Mouse (Mus musculus): ENCODE results near the gene Lekr1.

Gene Lekr1

DNA sequence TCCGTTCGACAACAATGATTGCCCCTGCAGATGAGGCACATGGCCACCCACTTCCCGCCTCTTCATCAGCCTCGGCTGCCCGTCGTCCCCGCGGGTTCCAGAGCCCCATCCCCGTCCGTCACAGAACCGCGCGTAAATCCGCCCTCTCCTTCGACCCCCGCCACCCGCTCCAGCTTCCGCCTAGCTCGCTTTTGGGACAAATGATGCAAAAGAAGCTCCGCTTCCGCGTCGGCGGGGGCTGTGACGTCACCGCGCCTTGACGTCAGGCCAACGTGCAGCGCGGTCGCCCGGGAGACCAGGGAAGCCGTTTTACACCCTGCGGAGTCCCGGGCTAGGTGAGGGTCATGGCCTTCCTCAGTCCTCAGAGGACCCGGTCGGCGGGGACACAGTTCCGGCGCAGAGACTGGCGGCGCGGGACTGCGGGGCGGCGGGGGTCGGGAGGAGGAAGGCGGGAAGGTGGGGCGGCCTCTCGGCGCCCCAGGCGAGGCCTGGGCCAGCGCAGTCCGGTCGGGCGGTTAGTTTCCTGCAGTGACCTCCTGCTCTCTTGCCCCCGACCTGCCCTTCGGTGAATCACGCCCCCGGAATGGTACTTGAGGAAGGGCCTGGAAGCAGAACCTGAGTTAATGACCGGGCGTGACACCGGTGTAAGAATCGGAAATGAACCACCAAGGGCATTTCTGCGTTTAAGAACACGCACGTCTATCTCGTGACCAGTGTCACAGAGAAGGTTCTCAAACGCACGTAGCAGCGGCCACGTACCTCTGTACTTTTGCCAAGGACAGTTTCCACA, at the start of gene Lekr1:
TSS of gene Lekr1 (plus strand) at position 252 of the 790 bp plus-strand sequence.
- in situ Hi-C loops (cut with MboI; ENCODE audit: low pct_unique_long_range_greater_than_20kb in 1 of 2, low sequenced_read_pairs in 2 of 2, unreplicated experiment in 1 of 2), result no loop called here

DNA sequence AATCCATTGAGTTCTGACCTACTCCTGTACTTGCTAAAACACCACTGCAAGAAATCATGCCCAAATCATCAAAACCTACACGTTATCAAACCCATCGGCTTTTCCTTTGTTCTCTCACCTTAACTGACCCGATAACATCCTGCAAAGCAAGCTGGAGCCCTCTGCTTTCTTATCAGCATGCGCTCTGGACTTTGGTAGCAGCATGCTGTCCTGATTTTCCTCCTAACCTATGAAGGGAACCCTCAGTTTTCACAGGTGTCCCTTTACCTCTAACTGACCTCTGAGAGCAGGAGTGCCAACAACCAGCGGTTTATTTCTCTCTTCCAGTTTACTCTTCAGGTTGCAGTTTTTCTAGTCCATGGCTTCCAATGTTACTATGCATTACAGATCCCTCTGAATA, 48.5 kb upstream of the Lekr1 start:
- in situ Hi-C loops (cut with MboI; ENCODE audit: low pct_unique_long_range_greater_than_20kb in 1 of 2, low sequenced_read_pairs in 2 of 2, unreplicated experiment in 1 of 2), result no loop called here

DNA sequence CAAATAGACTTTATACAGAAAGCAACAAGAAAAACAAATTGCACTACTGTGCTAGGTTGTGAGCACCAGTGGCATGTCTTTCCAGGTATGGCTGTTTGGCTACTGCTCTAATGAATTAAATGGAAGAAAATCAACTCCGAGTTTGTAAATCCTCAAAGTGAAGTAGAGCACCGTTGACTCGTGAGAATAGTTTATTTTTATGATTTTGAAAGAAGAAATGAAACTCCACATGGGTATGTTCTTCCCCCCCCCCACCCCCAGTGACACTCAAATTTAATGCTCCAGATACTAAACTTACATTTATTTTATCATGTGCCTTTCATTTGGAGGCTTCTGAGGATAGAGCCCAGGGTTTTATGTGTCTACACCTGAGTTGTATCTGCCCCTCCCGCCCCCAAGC, 46.7 kb upstream of the Lekr1 start:
- in situ Hi-C loops (cut with MboI; ENCODE audit: low pct_unique_long_range_greater_than_20kb in 1 of 2, low sequenced_read_pairs in 2 of 2, unreplicated experiment in 1 of 2), result no loop called here

DNA sequence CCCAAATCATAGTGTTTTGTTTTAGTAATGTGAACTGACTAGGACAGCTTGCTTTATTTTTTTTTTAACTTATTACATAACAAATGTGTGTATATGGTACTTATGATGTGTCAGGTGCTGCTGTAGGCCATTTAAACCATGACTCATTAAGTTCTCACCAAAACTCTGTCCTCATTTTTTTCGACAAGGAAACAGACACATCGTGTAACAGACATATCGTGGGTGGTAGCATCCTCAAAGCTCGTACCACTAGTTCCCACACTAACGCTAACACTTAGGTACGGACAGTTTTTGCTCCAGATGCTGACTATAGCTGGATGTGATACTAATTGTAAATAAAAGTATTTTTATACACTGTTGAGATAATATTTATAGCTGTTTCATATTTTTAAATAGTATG, 43.0 kb upstream of the Lekr1 start:
- in situ Hi-C loops (cut with MboI; ENCODE audit: low pct_unique_long_range_greater_than_20kb in 1 of 2, low sequenced_read_pairs in 2 of 2, unreplicated experiment in 1 of 2), result no loop called here

DNA sequence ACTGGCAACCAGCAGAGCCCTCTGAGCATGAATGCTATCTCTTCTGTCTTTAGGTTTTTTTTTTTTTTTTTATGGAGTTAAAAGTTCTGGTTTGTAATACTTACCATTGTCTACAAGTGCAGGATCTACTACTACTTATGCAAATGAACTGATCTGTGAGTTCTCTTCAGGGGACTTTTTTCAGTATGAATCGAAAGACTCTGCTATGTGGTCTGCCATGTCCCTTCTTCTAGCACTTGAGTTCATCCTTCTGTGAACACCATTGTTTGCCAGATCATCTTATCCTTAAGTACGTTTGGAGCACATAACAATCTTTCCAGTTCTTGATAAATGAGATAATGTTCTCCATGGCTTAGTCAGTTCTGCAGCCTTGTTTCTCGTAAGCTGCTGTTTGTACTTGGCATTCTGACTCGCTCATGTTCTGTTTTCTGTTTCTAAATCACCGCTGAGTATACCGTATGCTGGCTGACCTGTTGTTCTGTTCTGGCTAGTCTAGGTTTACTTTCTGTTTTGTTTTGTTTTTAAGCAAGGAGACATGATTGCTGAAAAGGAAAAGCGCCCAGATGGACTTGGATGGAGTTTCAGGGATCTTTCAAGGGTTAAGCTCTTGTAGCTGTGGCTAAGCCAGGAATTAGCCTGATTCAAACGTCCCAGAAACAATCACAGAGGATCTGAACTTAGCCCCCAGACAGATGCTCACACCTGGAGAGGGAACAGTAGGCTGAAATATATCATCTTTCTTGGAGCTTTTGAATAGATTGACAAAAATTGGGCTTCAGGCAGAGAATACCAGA, 40.3 kb upstream of the Lekr1 start:
- in situ Hi-C loops (cut with MboI; ENCODE audit: low pct_unique_long_range_greater_than_20kb in 1 of 2, low sequenced_read_pairs in 2 of 2, unreplicated experiment in 1 of 2), result no loop called here

DNA sequence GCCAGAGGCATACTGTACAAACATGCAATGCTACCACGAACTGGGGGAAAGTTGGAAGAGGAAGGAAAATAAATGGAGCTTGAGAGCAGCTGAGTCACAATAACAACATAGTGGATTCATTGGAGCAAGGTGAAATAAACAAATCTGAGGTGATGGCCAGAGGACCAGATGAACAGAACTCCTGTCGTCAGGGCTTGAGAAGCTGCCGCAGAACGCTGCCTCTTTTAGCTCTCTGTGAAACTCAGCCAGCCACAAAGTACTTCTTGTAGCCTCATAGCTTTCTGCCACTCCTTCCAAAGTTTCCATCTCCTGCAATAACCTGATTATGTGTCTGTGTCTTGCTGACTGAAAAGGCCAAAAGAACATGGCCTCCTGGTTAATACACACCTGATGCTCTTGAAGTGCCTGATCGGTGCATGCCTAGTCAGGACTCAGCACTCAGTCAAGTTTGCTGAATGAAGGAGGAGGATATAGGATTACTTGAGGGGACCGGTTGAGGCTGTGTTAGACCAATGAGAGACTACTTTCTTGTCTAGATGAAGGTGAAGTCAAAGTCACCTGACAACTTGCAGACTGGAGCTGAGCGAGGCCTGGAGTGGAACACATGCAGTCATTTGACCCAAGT, 39.6 kb upstream of the Lekr1 start:
- in situ Hi-C loops (cut with MboI; ENCODE audit: low pct_unique_long_range_greater_than_20kb in 1 of 2, low sequenced_read_pairs in 2 of 2, unreplicated experiment in 1 of 2), result no loop called here

DNA sequence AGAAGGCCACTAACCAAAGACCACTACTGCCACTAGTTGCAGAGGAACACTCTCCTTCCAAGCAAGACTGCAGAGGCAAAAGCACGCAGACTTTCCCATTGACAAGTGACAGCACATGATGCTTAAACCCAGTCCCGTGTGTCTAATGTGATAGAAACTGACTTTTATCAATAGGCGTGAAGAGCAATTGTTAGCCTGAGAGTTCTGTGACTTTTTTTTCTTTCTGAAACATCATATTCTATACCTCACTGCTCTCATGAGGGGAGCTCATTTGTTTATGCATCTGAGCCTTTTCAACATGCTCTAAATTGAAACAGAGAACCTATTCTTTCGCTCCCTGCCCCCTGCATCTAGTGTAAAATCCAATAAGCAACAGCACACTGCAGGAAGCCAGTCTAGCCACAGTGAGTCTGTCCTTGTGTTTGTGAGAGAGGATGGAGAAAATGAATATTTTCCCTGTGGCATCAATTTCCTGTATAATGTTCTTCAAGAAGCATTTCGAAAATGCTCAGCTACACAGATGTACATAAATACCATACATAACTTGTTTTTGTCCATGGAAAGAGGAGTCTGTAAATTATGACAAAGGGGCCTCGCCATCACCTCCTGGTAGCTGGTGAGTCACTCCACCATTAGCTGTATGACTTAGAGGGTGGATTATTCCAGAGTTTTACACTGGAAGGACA, 38.9 kb upstream of the Lekr1 start:
- in situ Hi-C loops (cut with MboI; ENCODE audit: low pct_unique_long_range_greater_than_20kb in 1 of 2, low sequenced_read_pairs in 2 of 2, unreplicated experiment in 1 of 2), result no loop called here

DNA sequence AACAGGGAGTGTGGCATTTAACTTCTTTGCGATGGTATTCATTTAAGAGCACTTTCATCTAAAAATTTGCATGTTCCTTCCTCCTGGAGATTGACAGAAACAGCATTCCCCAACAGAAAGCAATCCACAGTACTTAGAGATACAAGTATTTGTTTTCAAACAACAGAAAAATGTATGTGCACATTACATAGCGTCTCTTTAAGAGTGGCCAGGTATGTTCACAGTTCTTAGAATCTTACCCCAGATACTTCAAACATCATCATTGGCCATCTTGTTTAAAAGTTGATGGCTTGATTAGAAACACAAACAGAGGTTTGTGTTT, 38.4 kb upstream of the Lekr1 start:
- in situ Hi-C loops (cut with MboI; ENCODE audit: low pct_unique_long_range_greater_than_20kb in 1 of 2, low sequenced_read_pairs in 2 of 2, unreplicated experiment in 1 of 2), result no loop called here

DNA sequence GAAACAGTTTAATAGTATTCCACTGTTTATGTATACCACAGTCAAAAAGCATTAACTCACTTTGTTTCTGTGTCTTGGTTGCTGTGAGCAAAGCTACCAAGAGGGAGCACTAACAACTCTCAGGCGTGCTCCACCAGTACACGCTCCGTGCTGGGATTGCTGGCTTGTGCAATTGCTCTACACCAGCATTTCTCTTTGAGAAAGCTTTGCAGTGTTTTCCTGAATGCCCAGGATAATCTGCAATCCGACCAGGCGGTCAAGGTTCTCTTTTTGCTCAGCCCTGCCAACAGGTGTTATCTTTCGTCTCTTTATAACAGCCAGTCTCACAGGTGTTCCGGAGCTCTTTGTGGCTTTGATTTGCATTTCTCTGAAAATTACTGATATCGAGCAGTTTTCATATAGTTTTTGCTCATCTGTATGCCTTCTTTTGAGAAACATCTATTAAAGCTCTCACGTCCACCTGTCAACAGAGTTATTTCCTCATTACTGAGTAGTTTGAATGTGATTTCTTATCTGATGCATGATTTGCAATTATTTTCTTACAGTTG, 36.4 kb upstream of the Lekr1 start:
- in situ Hi-C loops (cut with MboI; ENCODE audit: low pct_unique_long_range_greater_than_20kb in 1 of 2, low sequenced_read_pairs in 2 of 2, unreplicated experiment in 1 of 2), result no loop called here

DNA sequence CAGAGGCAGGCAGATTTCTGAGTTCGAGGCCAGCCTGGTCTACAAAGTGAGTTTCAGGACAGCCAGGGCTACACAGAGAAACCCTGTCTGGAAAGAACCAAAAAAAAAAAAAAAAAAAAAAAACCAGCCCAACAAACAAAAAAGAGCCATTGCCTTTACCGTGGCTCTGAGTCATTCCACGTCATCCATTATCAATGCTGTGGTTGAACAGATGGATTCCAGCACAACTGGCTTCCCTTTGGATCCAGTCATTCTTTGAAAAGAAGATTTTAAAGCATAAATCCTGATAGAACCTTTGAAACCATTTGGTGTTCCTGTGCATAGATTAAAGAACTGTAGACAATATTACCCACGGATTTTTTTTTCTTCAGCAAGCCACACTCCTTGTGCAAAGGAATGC, 32.4 kb upstream of the Lekr1 start:
- in situ Hi-C loops (cut with MboI; ENCODE audit: low pct_unique_long_range_greater_than_20kb in 1 of 2, low sequenced_read_pairs in 2 of 2, unreplicated experiment in 1 of 2), result no loop called here

DNA sequence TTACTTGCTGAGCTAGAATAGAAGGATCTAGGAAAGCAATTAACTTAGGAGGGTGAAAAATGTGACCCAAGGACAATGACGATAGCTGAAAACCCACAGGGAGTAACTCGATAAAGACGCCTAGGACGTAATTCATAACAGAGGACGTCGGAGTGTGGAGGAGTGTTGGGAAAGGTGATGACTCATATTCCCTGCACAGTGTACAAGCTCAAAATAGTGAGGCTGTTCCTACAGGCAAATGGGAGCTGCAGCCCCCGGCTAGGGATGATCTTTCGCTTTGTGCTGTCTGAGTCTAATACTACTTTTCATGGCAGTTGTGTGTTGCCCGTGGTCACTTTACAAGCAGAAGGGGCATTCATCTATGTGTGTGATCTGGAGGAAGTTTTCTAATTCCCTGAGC, 30.0 kb upstream of the Lekr1 start:
- in situ Hi-C loops (cut with MboI; ENCODE audit: low pct_unique_long_range_greater_than_20kb in 1 of 2, low sequenced_read_pairs in 2 of 2, unreplicated experiment in 1 of 2), result no loop called here

DNA sequence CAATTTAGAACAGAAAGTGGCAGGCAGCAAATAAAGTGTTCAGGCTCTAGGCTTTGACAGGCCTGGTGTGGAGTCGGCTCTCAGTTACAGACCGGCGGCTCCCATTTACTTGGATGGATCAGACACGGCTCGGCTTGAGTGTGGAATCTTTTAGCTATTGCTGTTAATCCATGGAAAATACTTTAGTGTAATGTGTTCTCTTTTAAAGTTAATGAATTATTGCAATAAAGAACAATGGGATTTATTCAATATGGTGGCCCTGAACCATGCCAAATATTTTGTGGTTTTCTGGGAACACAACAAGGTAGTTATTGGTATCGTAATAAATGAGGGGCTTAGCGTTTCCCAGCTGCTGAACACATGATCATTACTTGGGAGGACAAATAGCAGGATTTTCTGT, 28.7 kb upstream of the Lekr1 start:
- in situ Hi-C loops (cut with MboI; ENCODE audit: low pct_unique_long_range_greater_than_20kb in 1 of 2, low sequenced_read_pairs in 2 of 2, unreplicated experiment in 1 of 2), result no loop called here

DNA sequence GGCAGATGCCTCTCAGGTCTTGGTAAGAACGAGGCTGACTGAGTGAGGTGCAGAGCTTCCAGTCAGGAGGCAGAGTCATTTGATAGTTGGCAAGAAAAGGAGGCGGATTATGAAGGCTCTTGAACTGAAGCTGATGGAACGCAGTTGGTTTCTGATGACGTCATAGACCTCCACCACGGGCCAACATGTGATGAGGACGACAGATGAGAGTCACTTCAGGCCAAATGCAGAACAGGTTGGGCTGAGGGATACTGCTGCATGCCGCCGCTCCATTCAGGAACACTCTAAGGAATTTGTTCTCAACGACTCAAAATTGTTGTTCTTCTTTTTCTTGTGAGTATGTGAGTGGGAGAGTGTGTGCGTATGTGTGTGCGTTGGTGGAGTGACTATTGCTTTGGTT, 27.1 kb upstream of the Lekr1 start:
- in situ Hi-C loops (cut with MboI; ENCODE audit: low pct_unique_long_range_greater_than_20kb in 1 of 2, low sequenced_read_pairs in 2 of 2, unreplicated experiment in 1 of 2), result no loop called here

DNA sequence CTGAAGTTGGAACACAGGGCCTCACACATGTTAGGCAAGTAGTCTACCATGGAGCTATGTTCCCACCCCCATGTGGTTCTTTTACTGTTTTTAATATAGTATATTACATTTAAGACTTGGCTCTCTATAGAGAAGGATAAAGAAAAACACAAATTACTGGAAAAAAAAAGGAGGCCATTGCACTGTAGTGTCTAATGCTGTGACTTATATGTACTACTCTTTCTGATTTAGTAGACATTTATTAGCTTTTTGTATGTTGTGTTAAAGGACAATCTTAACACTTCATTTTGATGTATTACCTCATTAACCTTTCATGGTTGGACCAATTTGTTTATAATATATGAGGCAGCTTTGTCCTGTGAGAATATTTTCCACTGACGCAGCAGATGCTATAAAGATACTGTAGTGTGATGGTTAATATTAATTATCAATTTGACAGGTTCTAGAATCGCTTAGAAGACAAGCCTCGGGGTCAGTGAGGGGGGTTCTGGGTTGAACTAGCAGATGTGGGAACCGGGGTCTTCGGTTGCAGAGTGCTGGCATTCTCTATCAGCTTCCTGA, 26.5 kb upstream of the Lekr1 start:
- in situ Hi-C loops (cut with MboI; ENCODE audit: low pct_unique_long_range_greater_than_20kb in 1 of 2, low sequenced_read_pairs in 2 of 2, unreplicated experiment in 1 of 2), result no loop called here

DNA sequence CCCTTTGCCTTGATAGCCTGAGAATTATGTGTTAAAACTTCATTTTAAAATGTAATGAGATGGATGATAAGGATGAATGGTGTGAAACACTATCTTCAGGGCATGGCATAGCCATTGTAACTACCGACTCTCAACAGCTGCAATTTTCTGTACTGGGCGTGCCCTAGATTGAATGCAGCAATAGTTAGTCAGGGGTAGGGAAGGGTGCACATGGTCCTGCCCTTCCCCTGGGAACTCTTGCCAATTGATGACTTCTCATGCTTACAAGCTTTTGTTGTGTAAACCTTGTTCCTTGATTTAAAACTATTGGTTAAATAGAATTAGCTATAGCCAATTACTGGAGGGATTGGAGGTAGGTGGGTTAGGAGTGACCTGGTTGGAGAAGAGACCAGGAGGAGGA, 23.1 kb upstream of the Lekr1 start:
- in situ Hi-C loops (cut with MboI; ENCODE audit: low pct_unique_long_range_greater_than_20kb in 1 of 2, low sequenced_read_pairs in 2 of 2, unreplicated experiment in 1 of 2), result no loop called here

DNA sequence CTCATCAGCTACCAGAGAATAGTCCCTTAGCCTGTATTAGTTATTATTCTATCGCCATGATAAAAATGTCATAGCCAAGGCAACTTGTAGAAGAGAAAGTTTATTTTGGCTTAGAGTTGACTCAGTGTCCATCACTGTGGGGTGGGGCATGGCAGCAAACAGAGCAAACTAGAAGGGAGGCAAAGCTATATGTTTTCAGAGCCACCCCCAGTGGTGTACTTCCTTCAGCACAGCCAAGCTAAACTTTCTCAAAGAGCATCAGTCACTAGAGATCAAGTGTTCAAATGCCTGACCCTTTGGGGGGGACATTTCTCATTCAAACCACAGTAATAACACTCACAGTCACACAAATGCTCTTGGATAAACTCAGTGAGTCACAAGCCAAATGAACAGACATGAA, 22.4 kb upstream of the Lekr1 start:
- in situ Hi-C loops (cut with MboI; ENCODE audit: low pct_unique_long_range_greater_than_20kb in 1 of 2, low sequenced_read_pairs in 2 of 2, unreplicated experiment in 1 of 2), result no loop called here

DNA sequence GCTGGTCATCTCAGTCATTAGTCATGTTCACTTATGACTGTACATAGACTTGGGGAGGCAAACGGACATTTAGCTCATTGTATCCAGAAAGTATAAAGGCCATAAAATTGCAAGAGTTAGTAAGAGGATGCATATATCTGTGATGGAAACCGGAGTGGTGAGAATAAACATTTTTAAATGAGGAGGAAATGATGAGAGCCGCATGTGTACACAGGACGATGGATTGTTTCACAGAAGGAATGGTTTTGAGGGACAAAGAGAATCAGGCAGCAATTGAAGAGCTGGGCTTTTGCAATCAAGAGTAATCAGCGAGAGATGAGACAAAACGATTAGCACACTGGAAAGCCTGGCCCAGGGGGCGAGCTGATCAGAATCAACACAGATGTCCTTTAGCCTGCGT, 18.4 kb upstream of the Lekr1 start:
- in situ Hi-C loops (cut with MboI; ENCODE audit: low pct_unique_long_range_greater_than_20kb in 1 of 2, low sequenced_read_pairs in 2 of 2, unreplicated experiment in 1 of 2), result no loop called here

DNA sequence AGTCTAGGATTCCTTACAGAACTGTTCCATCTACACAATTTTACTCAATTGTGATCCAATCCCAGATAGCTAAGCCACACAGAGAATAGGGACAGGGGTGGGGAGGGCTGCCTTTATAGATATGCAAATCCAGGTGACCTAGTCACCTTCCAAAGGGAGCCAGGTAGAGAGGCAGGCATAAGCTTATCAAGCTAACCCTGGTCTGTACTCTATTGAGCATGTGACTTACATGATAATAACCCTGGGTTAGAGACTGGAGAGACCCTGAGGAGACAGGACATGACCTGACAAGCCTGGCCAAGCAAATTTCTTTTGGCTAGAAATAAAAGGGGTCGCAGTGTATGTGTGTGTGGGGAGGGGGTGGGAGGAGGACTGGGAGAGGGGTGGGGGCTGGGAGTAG, 17.1 kb upstream of the Lekr1 start:
- in situ Hi-C loops (cut with MboI; ENCODE audit: low pct_unique_long_range_greater_than_20kb in 1 of 2, low sequenced_read_pairs in 2 of 2, unreplicated experiment in 1 of 2), result no loop called here
